Mouse (Mus musculus): Measurements from ENCODE around the gene Jak2. TPM values are rescaled to one million over a fixed set of nuclear protein-coding genes. Genes with fewer than 3 reads are reported as not detected.

The Jak2 gene
- total and polyA plus RNA-seq, 3 experiments, result 26.4 to 78.6 (median 30.2) TPM

- H3K9ac ChIP-seq (ENCODE audit: control insufficient read depth, low read depth, low read length, poor library complexity, severe bottlenecking), result no peak overlapping the region
- no peaks in the 10 kb centered on the region for H3K4me1 ChIP-seq (ENCODE audit: control insufficient read depth in 1 of 2, insufficient read depth in 2 of 2, low read length in 2 of 2)
- H3K27ac ChIP-seq (ENCODE audit: control insufficient read depth, low read depth, low read length), result no peak overlapping the region
- peaks cover 0 to 31% of the 10 kb centered on the region in 2 experiments; a peak in 2 of 4 replicates for H3K36me3 ChIP-seq (ENCODE audit: control insufficient read depth in 1 of 2, insufficient read depth in 2 of 2, low read length in 2 of 2)
- no peaks in the 10 kb centered on the region for H3K79me2 ChIP-seq (ENCODE audit: control insufficient read depth, insufficient read depth, low read length, poor library complexity)
- H3K4me3 ChIP-seq (ENCODE audit: control insufficient read depth in 1 of 2, insufficient read depth in 1 of 2, low read depth in 2 of 2, low read length in 2 of 2), result no peak overlapping the region
- H3K9me3 ChIP-seq (replicated peaks; ENCODE audit: insufficient read depth, low read length), result no peaks in the 10 kb centered on the region
- H3K27me3 ChIP-seq (ENCODE audit: control insufficient read depth in 1 of 2, insufficient read depth in 2 of 2, low read length in 2 of 2), result no peaks in the 10 kb centered on the region
- DNase-seq (ENCODE audit: low read depth, low spot score), result no peak
- TF ChIP-seq GABPA (IDR thresholded peaks at IDR 0.05; ENCODE audit: low read depth, low read length) (no peak), EP300 (IDR thresholded peaks at IDR 0.05; ENCODE audit: low read depth in 1 of 2, low read length in 2 of 2) (no peak), BHLHE40 (IDR thresholded peaks at IDR 0.05; ENCODE audit: borderline replicate concordance, low read depth, low read length) (no peak), HCFC1 (IDR thresholded peaks at IDR 0.05; ENCODE audit: low read depth, low read length) (no peak), E2F4 (IDR thresholded peaks at IDR 0.05; ENCODE audit: borderline replicate concordance, low read depth, low read length) (no peak), CHD2 (IDR thresholded peaks at IDR 0.05; ENCODE audit: low read length) (no peak)
Measured at GRCm38 (mm10) chr19:29278944-29279587, 27.4 kb downstream of the Jak2 start.

- Histone ChIP-seq H3K27me3 (ENCODE audit: control insufficient read depth in 1 of 2, insufficient read depth in 2 of 2, low read length in 2 of 2) (no peaks in the 10 kb centered on the region), H3K36me3 (ENCODE audit: control insufficient read depth in 1 of 2, insufficient read depth in 2 of 2, low read length in 2 of 2) (peaks cover 0 to 28% of the 10 kb centered on the region in 2 experiments; a peak in 2 of 4 replicates), H3K27ac (ENCODE audit: control insufficient read depth, low read depth, low read length) (no peak overlapping the region), H3K4me3 (ENCODE audit: control insufficient read depth in 1 of 2, insufficient read depth in 1 of 2, low read depth in 2 of 2, low read length in 2 of 2) (no peak overlapping the region), H3K79me2 (ENCODE audit: control insufficient read depth, insufficient read depth, low read length, poor library complexity) (no peaks in the 10 kb centered on the region), H3K9ac (ENCODE audit: control insufficient read depth, low read depth, low read length, poor library complexity, severe bottlenecking) (no peak overlapping the region), H3K9me3 (replicated peaks; ENCODE audit: insufficient read depth, low read length) (no peaks in the 10 kb centered on the region), H3K4me1 (ENCODE audit: control insufficient read depth in 1 of 2, insufficient read depth in 2 of 2, low read length in 2 of 2) (no peaks in the 10 kb centered on the region)
- no peak for TF ChIP-seq ELF1 (IDR thresholded peaks at IDR 0.05; ENCODE audit: low read depth, low read length)
- 0 out of 4 replicates have a peak, but pooled peaks of 1 of the 2 experiments have one; percentile 14 for TF ChIP-seq EP300 (IDR thresholded peaks at IDR 0.05; ENCODE audit: low read depth in 1 of 2, low read length in 2 of 2)
- DNase-seq (ENCODE audit: low read depth, low spot score), result no peak
Measured at GRCm38 (mm10) chr19:29285451-29285869, 33.8 kb downstream of the Jak2 start.

- Histone ChIP-seq H3K27me3 (ENCODE audit: control insufficient read depth in 1 of 2, insufficient read depth in 2 of 2, low read length in 2 of 2) (no peaks in the 10 kb centered on the region), H3K27ac (ENCODE audit: control insufficient read depth, low read depth, low read length) (no peak overlapping the region), H3K9me3 (replicated peaks; ENCODE audit: insufficient read depth, low read length) (no peaks in the 10 kb centered on the region), H3K4me3 (ENCODE audit: control insufficient read depth in 1 of 2, insufficient read depth in 1 of 2, low read depth in 2 of 2, low read length in 2 of 2) (no peak overlapping the region), H3K9ac (ENCODE audit: control insufficient read depth, low read depth, low read length, poor library complexity, severe bottlenecking) (no peak overlapping the region), H3K79me2 (ENCODE audit: control insufficient read depth, insufficient read depth, low read length, poor library complexity) (no peaks in the 10 kb centered on the region), H3K36me3 (ENCODE audit: control insufficient read depth in 1 of 2, insufficient read depth in 2 of 2, low read length in 2 of 2) (peaks cover 0 to 23% of the 10 kb centered on the region in 2 experiments; a peak in 2 of 4 replicates), H3K4me1 (ENCODE audit: control insufficient read depth in 1 of 2, insufficient read depth in 2 of 2, low read length in 2 of 2) (no peaks in the 10 kb centered on the region)
- peak; percentile 3 to 52 (median 5); a peak in 2 of 6 replicates for TF ChIP-seq CTCF (IDR thresholded peaks at IDR 0.05 in 2 of 3, conservative IDR thresholded peaks at IDR 0.05 in 1 of 3; ENCODE audit: control insufficient read depth in 1 of 3, insufficient read depth in 1 of 3, low read depth in 2 of 3, low read length in 3 of 3, poor library complexity in 1 of 3, severe bottlenecking in 1 of 3)
- no peak for TF ChIP-seq UBTF (IDR thresholded peaks at IDR 0.05; ENCODE audit: borderline replicate concordance, insufficient read depth, low read depth, low read length)
- peak; percentile 54 for TF ChIP-seq SMC3 (IDR thresholded peaks at IDR 0.05; ENCODE audit: low read depth, low read length)
- TF ChIP-seq RAD21 (IDR thresholded peaks at IDR 0.05; ENCODE audit: low read depth, low read length), result peak; percentile 48
- peak; percentile 49 for DNase-seq (ENCODE audit: low read depth, low spot score)
Measured at GRCm38 (mm10) chr19:29287863-29288262, 36.2 kb downstream of the Jak2 start.

All from MEL (cell line).